Mouse (Mus musculus) lung, postnatal 4 days (tissue): ENCODE measurements around the gene Gnl1.
"Not testable (repeated sequence)": the region's sequence is repeated elsewhere in the genome, so short reads cannot be mapped to it uniquely, and the experiment has no call there.

Source experiments
- DNase-seq, 2 experiments: peaks; one replicate each; pipeline ENCODE4 v3.0.0; 2021

The Gnl1 gene

GRCm38 (mm10) chr17:35979401-35980362 is at the start of gene Gnl1, which contains the start of gene Prr3:
Gene Gnl1 (plus strand): TSS chr17:35979851.
Gene Prr3 (minus strand): TSS chr17:35980236.
- DNase-seq = peak; percentile 93

GRCm38 (mm10) chr17:35930627-35931026 is 49.0 kb upstream of the Gnl1 start:
- DNase-seq = no peak

- DNase-seq = no peak
Measured at GRCm38 (mm10) chr17:35932608-35933007, 47.0 kb upstream of the Gnl1 start.

GRCm38 (mm10) chr17:35935763-35936162 is 43.9 kb upstream of the Gnl1 start:
- not testable (repeated sequence) for DNase-seq

GRCm38 (mm10) chr17:35937700-35938348 is 41.8 kb upstream of the Gnl1 start:
- DNase-seq = peak in 1 of 2 experiments; percentile 51

GRCm38 (mm10) chr17:35939108-35939507 is 40.5 kb upstream of the Gnl1 start:
- no peak for DNase-seq

GRCm38 (mm10) chr17:35939941-35940340 is 39.7 kb upstream of the Gnl1 start:
- DNase-seq = no peak

- not testable (repeated sequence) for DNase-seq
Measured at GRCm38 (mm10) chr17:35950946-35951345, 28.7 kb upstream of the Gnl1 start.

- DNase-seq = not testable (repeated sequence)
Measured at GRCm38 (mm10) chr17:35952559-35952958, 27.1 kb upstream of the Gnl1 start.

GRCm38 (mm10) chr17:35954665-35955064 is 25.0 kb upstream of the Gnl1 start:
- no peak for DNase-seq

- no peak for DNase-seq
Measured at GRCm38 (mm10) chr17:35958533-35959223, 21.0 kb upstream of the Gnl1 start.

- peak in 1 of 2 experiments; percentile 15 for DNase-seq
Measured at GRCm38 (mm10) chr17:35963279-35963678, 16.4 kb upstream of the Gnl1 start.

GRCm38 (mm10) chr17:35967621-35968020 is 12.0 kb upstream of the Gnl1 start:
- DNase-seq = no peak

GRCm38 (mm10) chr17:35969418-35970389 is 9.9 kb upstream of the Gnl1 start, which contains the start of gene Abcf1:
Gene Abcf1 (minus strand): TSS chr17:35969761.
- peak; percentile 98 to 100 for DNase-seq

GRCm38 (mm10) chr17:35972131-35972530 is 7.5 kb upstream of the Gnl1 start:
- peak in 1 of 2 experiments; percentile 5 for DNase-seq

GRCm38 (mm10) chr17:35978811-35979400 is 745 bp upstream of the Gnl1 start:
- peak in 1 of 2 experiments; percentile 92 for DNase-seq

GRCm38 (mm10) chr17:35980363-35980754 is 708 bp downstream of the Gnl1 start:
- peak; percentile 61 to 71 for DNase-seq

GRCm38 (mm10) chr17:35981776-35982175 is 2.1 kb downstream of the Gnl1 start:
- no peak for DNase-seq

GRCm38 (mm10) chr17:35991781-35992180 is 12.1 kb downstream of the Gnl1 start:
- DNase-seq = peak; percentile 33 to 66

- DNase-seq = peak; percentile 82 to 88
Measured at GRCm38 (mm10) chr17:35993675-35994074, 14.0 kb downstream of the Gnl1 start.

GRCm38 (mm10) chr17:35994175-35994878 is 14.7 kb downstream of the Gnl1 start:
- DNase-seq = peak; percentile 84 to 86
